Mouse (Mus musculus): ENCODE measurements around the gene Lhx5. TPM values are rescaled to one million over a fixed set of nuclear protein-coding genes. Genes with fewer than 3 reads are reported as not detected.
A peak's percentile ranks its signal among the peaks of the same experiment; 100 is the strongest.

The Lhx5 gene
- polyA plus RNA-seq, 1 experiment from 2014 or later: 50.7 TPM

DNA sequence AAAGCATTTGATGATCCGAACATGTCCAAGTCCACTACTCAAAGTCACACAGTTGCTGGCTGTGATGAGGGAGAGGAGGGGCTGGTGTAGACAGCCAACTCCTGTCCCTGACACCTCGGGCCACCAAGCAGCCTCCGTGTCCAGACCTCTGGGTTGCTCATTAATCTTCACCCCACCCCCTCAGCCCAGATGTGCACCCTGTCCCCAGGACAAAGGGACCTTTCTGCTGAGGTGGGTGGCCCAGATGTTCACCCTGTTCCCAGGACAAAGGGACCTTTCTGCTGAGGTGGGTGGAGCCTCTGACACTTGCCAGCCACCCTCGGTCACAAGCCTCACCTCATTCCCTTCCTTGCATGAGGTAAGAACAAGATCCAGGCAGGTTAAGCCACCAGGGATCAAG lies 40.0 kb downstream of the Lhx5 start:
- Histone ChIP-seq H3K4me3 (no peak overlapping the region), H3K9me3 (no peaks in the 10 kb centered on the region), H3K36me3 (no peaks in the 10 kb centered on the region), H3K4me1 (replicated peaks) (peaks cover 10% of the 10 kb centered on the region; the same call in 1 of the 2 replicates), H3K27me3 (peaks cover 9% of the 10 kb centered on the region; the same call in 1 of the 2 replicates), H3K27ac (no peak overlapping the region), H3K9ac (no peak overlapping the region), H3K4me2 (no peak overlapping the region)
- 49% methylated on average over 4 of the region's 4 CpGs for WGBS
- no peak for ATAC-seq (ENCODE audit: low FRiP score)

DNA sequence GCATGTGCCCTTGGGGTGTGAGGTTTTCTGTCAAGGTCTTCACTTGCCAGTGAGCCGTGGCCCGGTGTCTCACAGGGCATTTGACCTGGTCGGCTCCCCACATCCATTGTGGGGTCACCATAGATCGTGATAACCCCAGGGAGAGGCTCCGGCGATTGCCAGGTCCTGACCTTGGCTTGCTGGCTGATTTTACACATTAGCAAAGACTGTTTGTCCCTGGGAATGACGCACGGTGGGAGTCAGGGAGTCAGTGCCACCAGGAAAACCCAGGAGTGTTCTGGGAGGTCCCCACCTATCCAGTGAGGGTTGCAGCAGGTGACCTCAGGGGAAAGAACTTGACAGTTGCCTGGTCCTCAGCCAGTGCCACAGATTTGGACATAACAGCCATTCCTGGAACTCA lies 41.3 kb downstream of the Lhx5 start, which contains the start of gene Sdsl:
TSS of gene Sdsl (minus strand) at position 41 of the 400 bp plus-strand sequence.
- Histone ChIP-seq H3K4me2 (no peak within 1 kb of the TSS), H3K27me3 (peaks cover 15% of the 10 kb centered on the region; the same call in 1 of the 2 replicates), H3K9me3 (no peaks in the 10 kb centered on the region), H3K4me3 (no peak within 1 kb of the TSS), H3K9ac (no peak within 1 kb of the TSS), H3K4me1 (replicated peaks) (0 out of 2 replicates have a peak, but pooled peaks cover 5% of the 10 kb centered on the region), H3K36me3 (no peaks in the 10 kb centered on the region), H3K27ac (no peak within 1 kb of the TSS)
- 84% methylated on average over 8 of the region's 8 CpGs for WGBS
- no peak for ATAC-seq (ENCODE audit: low FRiP score)

DNA sequence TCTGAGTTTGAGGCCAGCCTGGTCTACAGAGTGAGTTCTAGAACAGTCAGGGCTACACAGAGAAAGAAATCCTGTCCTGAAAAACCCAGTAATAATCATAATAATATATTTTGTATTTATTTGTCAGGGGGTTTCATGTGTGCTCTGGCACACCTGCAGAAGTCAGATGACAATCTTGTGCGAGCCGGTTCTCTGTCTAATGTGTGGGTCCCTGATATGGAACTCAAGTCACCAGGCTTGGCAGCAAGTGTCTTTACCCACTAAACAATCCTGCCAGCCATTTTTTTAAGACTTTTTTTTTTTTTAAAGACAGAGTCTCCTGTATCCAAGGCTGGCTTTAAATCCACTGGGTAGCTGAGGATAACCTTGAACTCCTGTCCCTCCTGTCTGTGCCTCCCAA lies 41.9 kb downstream of the Lhx5 start:
- H3K27me3 ChIP-seq: peaks cover 21% of the 10 kb centered on the region; the same call in 1 of the 2 replicates
- no peaks in the 10 kb centered on the region for H3K36me3 ChIP-seq
- ATAC-seq (ENCODE audit: low FRiP score): no peak
- H3K9ac ChIP-seq: no peak overlapping the region
- WGBS: 95% methylated on average over 2 of the region's 2 CpGs
- no peak overlapping the region for H3K27ac ChIP-seq
- no peak overlapping the region for H3K4me3 ChIP-seq
- H3K4me1 ChIP-seq (replicated peaks): 0 out of 2 replicates have a peak, but pooled peaks cover 5% of the 10 kb centered on the region
- no peak overlapping the region for H3K4me2 ChIP-seq
- no peaks in the 10 kb centered on the region for H3K9me3 ChIP-seq

DNA sequence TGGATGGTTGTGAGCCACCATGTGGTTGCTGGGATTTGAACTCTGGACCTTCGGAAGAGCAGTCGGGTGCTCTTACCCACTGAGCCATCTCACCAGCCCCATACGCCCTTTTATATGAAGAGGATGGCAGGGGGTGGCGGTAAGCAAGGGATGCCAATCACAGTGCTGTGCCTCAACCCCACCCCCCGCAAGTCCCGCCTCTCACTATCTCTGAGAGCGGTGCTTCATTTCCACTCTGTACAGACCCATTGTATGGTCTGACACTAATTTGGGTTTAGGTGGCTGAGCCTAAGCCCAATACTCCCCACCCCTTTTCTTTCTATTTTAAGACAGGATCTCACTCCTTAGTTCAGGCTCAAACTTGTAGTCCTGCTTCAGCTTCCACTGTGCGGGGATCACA lies 44.4 kb downstream of the Lhx5 start:
- no peak for ATAC-seq (ENCODE audit: low FRiP score)
- Histone ChIP-seq H3K27me3 (peaks cover 23% of the 10 kb centered on the region; the same call in 1 of the 2 replicates), H3K4me3 (no peak overlapping the region), H3K4me1 (replicated peaks) (peaks cover 5% of the 10 kb centered on the region; the same call in 1 of the 2 replicates), H3K4me2 (no peak overlapping the region), H3K9ac (0 out of 2 replicates have a peak overlapping the region, but pooled peaks have one; percentile 5), H3K36me3 (no peaks in the 10 kb centered on the region), H3K27ac (no peak overlapping the region), H3K9me3 (no peaks in the 10 kb centered on the region)
- WGBS: 55% methylated on average over 8 of the region's 8 CpGs

DNA sequence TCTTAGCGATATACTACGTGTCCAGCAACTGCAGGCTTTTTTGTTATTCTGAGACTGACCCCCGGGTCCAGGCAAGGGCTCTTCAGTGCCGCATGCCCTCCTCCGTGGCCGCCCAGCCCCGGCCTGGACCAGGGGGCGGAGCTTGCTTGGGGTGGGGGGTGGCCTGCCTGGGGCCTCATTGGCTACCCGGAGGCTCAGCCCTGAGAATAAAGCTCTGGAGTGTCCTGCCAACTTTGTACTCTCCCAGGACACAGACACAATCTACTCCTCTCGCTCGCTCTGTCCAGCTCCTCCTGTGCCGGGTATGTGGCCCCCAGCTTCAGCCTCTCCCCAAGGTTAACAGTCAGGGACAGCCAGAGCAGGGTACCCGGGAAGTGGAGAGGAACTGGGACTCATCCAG lies 44.8 kb downstream of the Lhx5 start, which contains the start of gene Sds:
TSS of gene Sds (plus strand) at position 231 of the 400 bp plus-strand sequence.
- no peak for ATAC-seq (ENCODE audit: low FRiP score)
- peaks cover 5% of the 10 kb centered on the region; the same call in 1 of the 2 replicates for H3K4me1 ChIP-seq (replicated peaks)
- H3K27me3 ChIP-seq: peaks cover 23% of the 10 kb centered on the region; the same call in 1 of the 2 replicates
- no peak within 1 kb of the TSS for H3K4me3 ChIP-seq
- no peaks in the 10 kb centered on the region for H3K9me3 ChIP-seq
- 13% methylated on average over 13 of the region's 13 CpGs for WGBS
- H3K4me2 ChIP-seq: no peak within 1 kb of the TSS
- 0 out of 2 replicates have a peak within 1 kb of the TSS, but pooled peaks have one; percentile 5 for H3K9ac ChIP-seq
- no peaks in the 10 kb centered on the region for H3K36me3 ChIP-seq
- H3K27ac ChIP-seq: no peak within 1 kb of the TSS

DNA sequence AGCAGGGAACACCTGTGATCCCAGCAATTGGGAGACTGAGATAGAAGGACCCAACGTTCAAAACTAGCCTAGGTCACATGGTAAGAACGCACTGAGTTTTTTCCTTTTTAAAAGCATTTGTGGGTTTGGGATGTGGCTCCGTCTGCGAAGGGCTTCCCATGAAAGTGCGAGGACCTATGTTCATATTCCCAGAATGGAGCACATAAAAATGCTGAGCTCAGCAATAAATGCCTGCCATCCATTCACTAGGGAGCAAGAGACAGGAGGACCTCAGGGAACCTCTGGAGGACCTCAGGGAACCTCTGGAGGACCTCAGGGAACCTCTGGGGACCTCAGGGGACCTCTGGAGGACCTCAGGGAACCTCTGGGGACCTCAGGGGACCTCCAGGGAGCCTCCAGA lies 46.5 kb downstream of the Lhx5 start:
- Histone ChIP-seq H3K4me3 (no peak overlapping the region), H3K9ac (no peak overlapping the region), H3K36me3 (no peaks in the 10 kb centered on the region), H3K9me3 (no peaks in the 10 kb centered on the region), H3K4me1 (replicated peaks) (peaks cover 5% of the 10 kb centered on the region; the same call in 1 of the 2 replicates), H3K27ac (no peak overlapping the region), H3K27me3 (peaks cover 20% of the 10 kb centered on the region; the same call in 1 of the 2 replicates), H3K4me2 (no peak overlapping the region)
- no peak for ATAC-seq (ENCODE audit: low FRiP score)
- 86% methylated on average over 5 of the region's 5 CpGs for WGBS

DNA sequence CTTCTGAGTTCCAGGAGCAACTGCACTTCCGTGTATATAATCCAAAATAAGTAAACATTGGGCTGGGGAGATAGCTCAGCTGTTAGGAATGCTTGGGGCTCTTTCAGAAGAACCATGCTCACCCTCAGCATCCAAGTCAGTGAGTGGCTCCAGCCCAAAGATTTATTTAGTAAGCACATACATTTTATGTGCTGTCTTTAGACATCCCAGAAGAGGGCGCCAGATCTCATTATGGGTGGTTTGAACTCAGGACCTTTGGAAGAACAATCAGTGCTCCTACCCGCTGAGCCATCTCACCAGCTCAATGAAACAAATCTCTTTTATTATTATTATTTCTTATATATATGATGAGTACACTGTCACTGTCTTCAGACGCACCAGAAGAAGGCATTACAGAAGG lies 48.0 kb downstream of the Lhx5 start:
- Histone ChIP-seq H3K27me3 (peaks cover 20% of the 10 kb centered on the region; the same call in 1 of the 2 replicates), H3K27ac (no peak overlapping the region), H3K36me3 (peaks cover 13% of the 10 kb centered on the region), H3K4me3 (no peak overlapping the region), H3K9ac (no peak overlapping the region), H3K4me2 (no peak overlapping the region), H3K9me3 (no peaks in the 10 kb centered on the region), H3K4me1 (replicated peaks) (peaks cover 5% of the 10 kb centered on the region; the same call in 1 of the 2 replicates)
- ATAC-seq (ENCODE audit: low FRiP score): no peak
- WGBS: 68% methylated on average over 4 of the region's 4 CpGs

DNA sequence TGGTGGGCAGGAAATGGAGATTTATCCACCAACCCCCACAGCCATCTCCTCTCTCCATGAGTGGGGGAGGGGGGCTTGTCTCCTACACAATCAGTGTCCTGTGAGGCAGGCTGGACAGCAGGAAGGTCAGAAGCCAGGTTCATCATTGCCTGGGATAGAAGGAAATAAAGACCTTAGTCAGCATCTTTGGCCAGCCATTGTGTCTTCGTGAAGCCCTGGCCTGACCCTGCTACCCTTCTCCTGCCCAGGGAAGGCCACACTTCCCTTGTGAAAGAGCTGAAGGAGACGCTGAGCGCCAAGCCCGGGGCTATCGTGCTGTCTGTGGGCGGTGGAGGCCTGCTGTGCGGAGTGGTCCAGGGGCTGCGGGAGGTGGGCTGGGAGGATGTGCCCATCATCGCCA lies 49.7 kb downstream of the Lhx5 start:
- H3K27me3 ChIP-seq: peaks cover 17% of the 10 kb centered on the region; the same call in 1 of the 2 replicates
- H3K4me3 ChIP-seq: no peak overlapping the region
- no peak overlapping the region for H3K27ac ChIP-seq
- no peak for ATAC-seq (ENCODE audit: low FRiP score)
- no peaks in the 10 kb centered on the region for H3K9me3 ChIP-seq
- no peak overlapping the region for H3K4me2 ChIP-seq
- 55% methylated on average over 9 of the region's 9 CpGs for WGBS
- peaks cover 2% of the 10 kb centered on the region; the same call in 1 of the 2 replicates for H3K4me1 ChIP-seq (replicated peaks)
- H3K9ac ChIP-seq: no peak overlapping the region
- peaks cover 30% of the 10 kb centered on the region for H3K36me3 ChIP-seq

DNA sequence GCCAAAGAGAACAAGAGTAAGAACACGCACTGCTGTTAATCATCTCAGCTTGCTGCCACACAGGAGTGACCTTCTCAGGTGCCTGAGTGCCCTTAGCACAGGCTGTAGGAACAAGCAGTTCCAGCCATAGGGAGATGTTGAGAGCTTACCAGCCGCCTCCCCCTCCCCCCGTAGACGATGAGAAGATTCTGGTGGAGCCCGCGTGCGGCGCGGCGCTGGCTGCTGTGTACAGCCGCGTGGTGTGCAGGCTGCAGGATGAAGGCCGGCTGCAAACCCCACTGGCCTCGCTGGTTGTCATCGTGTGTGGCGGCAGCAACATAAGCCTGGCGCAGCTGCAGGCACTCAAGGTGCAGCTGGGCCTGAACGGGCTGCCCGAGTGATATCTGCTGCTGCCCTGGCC lies 51.9 kb downstream of the Lhx5 start:
- Histone ChIP-seq H3K9me3 (no peaks in the 10 kb centered on the region), H3K36me3 (peaks cover 51% of the 10 kb centered on the region), H3K9ac (no peak overlapping the region), H3K4me3 (no peak overlapping the region), H3K4me1 (replicated peaks) (no peaks in the 10 kb centered on the region; the same call in 1 of the 2 replicates), H3K27ac (no peak overlapping the region), H3K27me3 (0 out of 2 replicates have a peak, but pooled peaks cover 2% of the 10 kb centered on the region), H3K4me2 (no peak overlapping the region)
- WGBS: 85% methylated on average over 19 of the region's 19 CpGs
- ATAC-seq (ENCODE audit: low FRiP score): no peak

DNA sequence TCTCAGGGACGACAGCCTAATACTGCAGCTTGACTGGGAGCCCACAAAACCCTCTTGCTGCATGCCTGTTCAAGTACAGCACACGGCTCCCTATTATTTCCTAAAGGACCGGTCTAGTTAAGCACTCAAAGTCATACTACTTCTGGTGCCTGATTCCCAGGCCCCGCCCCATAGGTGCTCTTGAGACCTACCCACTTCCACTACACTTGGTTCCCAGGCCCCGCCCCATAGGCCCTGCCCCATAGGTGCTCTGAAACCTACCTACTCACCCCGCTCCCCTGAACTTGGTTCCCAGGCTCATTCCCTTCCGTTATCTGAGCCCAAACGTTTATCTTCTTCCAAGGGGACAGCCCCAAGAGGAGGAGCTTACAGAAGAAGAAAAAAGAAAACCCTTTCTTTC lies 56.3 kb downstream of the Lhx5 start:
- Histone ChIP-seq H3K9me3 (no peaks in the 10 kb centered on the region), H3K36me3 (peaks cover 79% of the 10 kb centered on the region), H3K9ac (no peak overlapping the region), H3K27ac (no peak overlapping the region), H3K4me3 (no peak overlapping the region), H3K4me2 (no peak overlapping the region), H3K4me1 (replicated peaks) (peaks cover 9% of the 10 kb centered on the region; the same call in 1 of the 2 replicates), H3K27me3 (no peaks in the 10 kb centered on the region)
- ATAC-seq (ENCODE audit: low FRiP score): no peak
- 88% methylated on average over 8 of the region's 8 CpGs for WGBS

DNA sequence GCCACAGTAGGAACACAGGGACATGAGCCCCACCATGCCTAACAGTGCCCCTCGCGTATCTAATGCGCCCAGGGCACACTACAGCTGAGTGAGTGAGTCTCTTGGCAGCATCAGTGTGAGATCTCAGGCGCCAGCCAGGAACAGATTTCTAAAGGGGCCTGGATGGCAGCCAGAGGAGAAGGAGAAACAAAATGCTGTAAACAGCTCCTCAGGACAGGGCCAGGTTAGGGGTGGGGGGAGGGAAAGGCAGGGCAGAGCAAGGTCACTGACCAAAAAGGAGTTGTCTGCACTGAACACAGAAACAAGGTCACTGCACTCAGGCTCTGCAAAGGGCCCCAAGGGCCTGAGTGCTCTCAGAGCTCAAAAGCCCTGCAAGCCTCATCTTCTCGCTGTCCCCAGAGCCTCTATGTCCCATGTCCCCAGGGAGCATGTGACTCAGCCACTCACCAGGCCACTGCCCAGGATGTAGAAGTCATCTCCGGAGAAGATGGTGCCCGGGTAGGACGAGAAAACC lies 59.2 kb downstream of the Lhx5 start:
- WGBS: 78% methylated on average over 8 of the region's 8 CpGs
- 0 out of 2 replicates have a peak overlapping the region, but pooled peaks have one; percentile 4 for H3K9ac ChIP-seq
- H3K4me2 ChIP-seq: no peak overlapping the region
- peaks cover 76% of the 10 kb centered on the region for H3K36me3 ChIP-seq
- no peak overlapping the region for H3K4me3 ChIP-seq
- H3K4me1 ChIP-seq (replicated peaks): peaks cover 30% of the 10 kb centered on the region; the same call in 1 of the 2 replicates
- H3K9me3 ChIP-seq: no peaks in the 10 kb centered on the region
- ATAC-seq (ENCODE audit: low FRiP score): peak; percentile 37; the same call in 1 of the 2 replicates
- peak overlapping the region; percentile 46; the same call in 1 of the 2 replicates for H3K27ac ChIP-seq
- no peaks in the 10 kb centered on the region for H3K27me3 ChIP-seq

Data from hindbrain, embryonic 13.5 days (tissue).